Mouse (Mus musculus): ENCODE results near the gene Plk5. TPM values are rescaled to one million over a fixed set of nuclear protein-coding genes. Genes with fewer than 3 reads are reported as not detected.
A peak's percentile ranks its signal among the peaks of the same experiment; 100 is the strongest.

The Plk5 gene
- polyA plus RNA-seq, 1 experiment: 5.9 TPM

DNA sequence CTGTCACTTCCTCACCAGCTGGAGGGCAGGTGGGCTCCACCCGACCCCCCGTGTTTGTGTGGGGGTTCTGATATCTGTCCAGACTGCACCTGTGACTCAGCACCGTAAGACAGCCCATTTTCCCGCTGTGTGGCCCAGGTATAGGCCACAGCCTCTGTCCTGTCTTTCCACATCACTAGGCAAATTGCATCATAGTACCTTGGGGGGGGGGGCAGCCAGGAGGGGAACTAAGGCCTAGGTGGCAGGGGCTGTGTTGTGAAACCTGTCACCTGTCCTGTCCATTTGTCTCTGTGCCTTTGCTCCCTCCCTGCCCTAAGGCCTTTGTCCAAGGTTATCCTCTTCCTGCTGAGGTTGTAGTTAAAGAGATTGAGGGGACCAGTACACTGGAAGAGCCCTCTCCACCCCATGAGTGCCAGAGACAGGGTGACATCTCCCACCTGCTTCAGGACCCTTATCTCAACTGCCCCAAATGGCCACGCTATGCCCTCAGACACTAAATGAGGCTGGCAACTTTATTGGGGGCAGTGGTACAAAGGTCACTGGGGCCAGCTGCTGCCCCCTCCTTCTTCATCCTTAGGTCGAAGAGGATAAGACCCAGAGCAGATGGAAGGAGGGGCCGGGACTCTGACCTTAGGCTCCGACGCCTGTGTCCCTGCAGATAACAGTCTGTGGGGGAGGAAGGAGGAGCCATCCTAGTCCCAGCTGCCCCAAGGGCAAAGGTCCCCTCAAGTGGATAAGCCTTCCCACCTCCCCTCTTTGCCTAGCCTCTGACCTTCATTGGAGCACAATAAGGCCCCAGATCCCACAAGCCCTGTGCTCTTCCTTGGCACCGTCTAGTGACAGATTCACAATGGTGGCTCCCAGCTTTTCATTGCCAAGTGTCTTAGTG is 24.4 kb upstream of the Plk5 start:
- Histone ChIP-seq H3K36me3 (ENCODE audit: control insufficient read depth, insufficient read depth, low read length) (peaks cover 28% of the 10 kb centered on the region), H3K27ac (ENCODE audit: insufficient read depth, low read depth, low read length) (peak overlapping the region; percentile 97), H3K27me3 (ENCODE audit: control insufficient read depth, insufficient read depth, low read length) (no peaks in the 10 kb centered on the region), H3K4me1 (ENCODE audit: control insufficient read depth, insufficient read depth, insufficient read length, low read length) (peaks cover 22% of the 10 kb centered on the region), H3K4me3 (ENCODE audit: low read depth, low read length) (peak overlapping the region; percentile 87)
- 21% methylated on average over 10 of the region's 10 CpGs for WGBS
- peak; percentile 5; the same call in 1 of the 2 replicates for TF ChIP-seq CTCF (IDR thresholded peaks at IDR 0.05; ENCODE audit: extremely low read depth, insufficient read length, insufficient replicate concordance, low read depth, low read length)
- peak; percentile 12; the same call in 1 of the 2 replicates for TF ChIP-seq POLR2A (IDR thresholded peaks at IDR 0.05; ENCODE audit: low read depth, low read length)

DNA sequence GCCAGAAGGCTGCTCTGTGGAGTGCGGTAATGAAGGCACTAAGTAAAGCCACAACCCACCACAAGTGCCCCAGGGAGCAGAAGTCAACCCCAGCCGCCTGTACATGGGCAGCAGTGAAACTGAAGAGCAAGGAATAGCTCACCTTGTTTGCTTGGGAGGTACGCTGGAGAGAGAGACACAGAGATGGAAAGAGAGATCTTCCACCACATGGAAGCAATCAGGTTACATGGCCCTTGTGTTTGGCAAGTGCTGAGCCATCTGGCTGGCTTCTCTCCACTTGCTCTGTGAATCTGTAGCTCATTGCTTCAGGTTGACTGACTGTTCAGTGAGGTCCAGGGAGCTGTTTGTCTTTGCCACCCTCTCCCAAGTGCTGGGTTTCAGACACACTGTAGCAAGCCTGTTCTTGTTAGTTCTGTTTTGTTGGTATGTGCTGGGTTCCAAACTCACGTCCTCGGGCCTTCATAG is 23.7 kb upstream of the Plk5 start:
- H3K36me3 ChIP-seq (ENCODE audit: control insufficient read depth, insufficient read depth, low read length): peaks cover 28% of the 10 kb centered on the region
- no peaks in the 10 kb centered on the region for H3K27me3 ChIP-seq (ENCODE audit: control insufficient read depth, insufficient read depth, low read length)
- H3K27ac ChIP-seq (ENCODE audit: insufficient read depth, low read depth, low read length): peak overlapping the region; percentile 95
- H3K4me3 ChIP-seq (ENCODE audit: low read depth, low read length): peak overlapping the region; percentile 18
- WGBS: 44% methylated on average over 5 of the region's 5 CpGs
- peaks cover 22% of the 10 kb centered on the region for H3K4me1 ChIP-seq (ENCODE audit: control insufficient read depth, insufficient read depth, insufficient read length, low read length)
- TF ChIP-seq CTCF (IDR thresholded peaks at IDR 0.05; ENCODE audit: extremely low read depth, insufficient read length, insufficient replicate concordance, low read depth, low read length) (no peak), POLR2A (IDR thresholded peaks at IDR 0.05; ENCODE audit: low read depth, low read length) (no peak; the same call in 1 of the 2 replicates)

DNA sequence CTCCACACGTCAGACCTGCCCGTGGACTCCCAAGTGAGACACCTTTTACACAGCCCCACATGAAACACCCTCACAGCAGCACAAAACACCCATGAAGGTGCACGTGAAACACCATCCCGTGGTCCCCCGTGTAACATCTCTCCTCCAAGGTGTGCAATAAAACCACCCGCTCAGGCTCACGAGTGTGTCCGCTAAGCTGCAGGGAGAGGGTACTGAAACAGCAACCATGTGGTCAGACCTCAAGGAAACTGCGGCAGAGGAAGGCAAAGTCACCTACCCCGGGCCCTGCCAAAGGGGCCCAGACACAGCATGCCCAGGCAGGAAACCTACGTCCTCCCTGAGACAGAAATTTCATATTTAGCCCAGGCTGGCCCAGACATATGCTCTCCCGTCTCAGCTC is 20.0 kb upstream of the Plk5 start:
- no peak overlapping the region for H3K27ac ChIP-seq (ENCODE audit: insufficient read depth, low read depth, low read length)
- peaks cover 28% of the 10 kb centered on the region for H3K36me3 ChIP-seq (ENCODE audit: control insufficient read depth, insufficient read depth, low read length)
- no peak overlapping the region for H3K4me3 ChIP-seq (ENCODE audit: low read depth, low read length)
- WGBS: 84% methylated on average over 12 of the region's 12 CpGs
- TF ChIP-seq POLR2A (IDR thresholded peaks at IDR 0.05; ENCODE audit: low read depth, low read length) (no peak), CTCF (IDR thresholded peaks at IDR 0.05; ENCODE audit: extremely low read depth, insufficient read length, insufficient replicate concordance, low read depth, low read length) (no peak)
- H3K4me1 ChIP-seq (ENCODE audit: control insufficient read depth, insufficient read depth, insufficient read length, low read length): peaks cover 20% of the 10 kb centered on the region
- H3K27me3 ChIP-seq (ENCODE audit: control insufficient read depth, insufficient read depth, low read length): no peaks in the 10 kb centered on the region

DNA sequence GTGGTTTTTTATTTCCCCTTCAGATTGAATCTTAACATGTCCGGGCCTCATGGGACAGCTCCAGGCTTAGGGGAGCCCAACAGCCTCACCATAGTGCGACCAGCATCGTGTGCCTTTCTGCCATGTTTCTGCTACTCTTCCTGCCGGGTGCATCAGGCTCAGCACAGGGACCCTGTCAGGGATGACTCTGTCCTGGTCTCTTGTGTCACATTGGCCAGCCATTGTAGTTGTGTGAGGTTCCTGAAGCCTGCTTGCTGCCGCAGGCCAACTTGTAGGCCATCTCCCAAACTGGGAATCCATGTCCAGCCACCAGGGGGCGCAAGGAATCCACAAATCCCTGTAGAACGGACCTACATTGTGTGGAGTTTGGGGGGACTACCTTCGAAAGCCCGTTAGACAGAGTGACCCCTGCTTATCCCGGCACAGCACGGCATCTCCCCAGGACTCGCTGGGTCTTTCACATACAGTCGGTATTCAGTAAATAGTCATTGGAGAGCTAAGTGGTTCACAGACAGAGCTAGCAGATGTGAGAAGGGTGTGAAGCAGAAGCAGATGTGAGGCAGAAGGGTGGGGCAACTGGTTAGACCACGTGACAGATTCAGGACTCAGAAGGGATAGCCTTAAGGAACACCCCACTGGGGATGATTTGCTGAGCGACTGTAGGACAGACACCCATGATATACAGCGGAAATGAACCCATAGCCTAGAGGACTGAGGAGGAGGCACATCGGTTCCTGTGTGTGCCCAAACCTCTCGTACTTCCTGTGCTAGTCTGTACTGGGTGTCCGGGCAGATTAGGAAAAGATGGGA is 16.1 kb upstream of the Plk5 start:
- TF ChIP-seq CTCF (IDR thresholded peaks at IDR 0.05; ENCODE audit: extremely low read depth, insufficient read length, insufficient replicate concordance, low read depth, low read length): peak; percentile 98
- no peak for TF ChIP-seq POLR2A (IDR thresholded peaks at IDR 0.05; ENCODE audit: low read depth, low read length)
- 18% methylated on average over 19 of the region's 19 CpGs for WGBS
- Histone ChIP-seq H3K4me1 (ENCODE audit: control insufficient read depth, insufficient read depth, insufficient read length, low read length) (peaks cover 36% of the 10 kb centered on the region), H3K36me3 (ENCODE audit: control insufficient read depth, insufficient read depth, low read length) (peaks cover 15% of the 10 kb centered on the region), H3K4me3 (ENCODE audit: low read depth, low read length) (no peak overlapping the region), H3K27ac (ENCODE audit: insufficient read depth, low read depth, low read length) (no peak overlapping the region), H3K27me3 (ENCODE audit: control insufficient read depth, insufficient read depth, low read length) (peaks cover 2% of the 10 kb centered on the region; the same call in 1 of the 2 replicates)

DNA sequence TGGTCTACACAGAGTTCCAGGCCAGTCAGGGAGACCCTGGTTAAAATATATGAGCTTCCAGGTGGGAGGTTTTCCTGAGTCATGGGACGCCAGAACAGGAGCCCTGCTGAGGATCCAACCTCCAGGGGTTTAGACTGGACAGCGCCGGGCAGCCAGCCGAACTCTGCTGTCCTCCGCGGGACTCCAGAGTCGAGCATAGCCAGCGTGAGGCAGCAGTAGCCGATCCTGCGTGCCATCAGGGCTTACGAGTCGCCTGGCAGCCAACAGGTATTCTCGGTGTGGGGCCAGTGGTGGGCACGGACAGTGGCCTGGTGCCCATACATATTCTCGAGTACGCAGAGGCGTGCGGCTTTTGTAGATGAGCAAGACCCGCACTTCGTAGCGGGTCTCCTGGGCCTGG is 15.2 kb upstream of the Plk5 start:
- Histone ChIP-seq H3K36me3 (ENCODE audit: control insufficient read depth, insufficient read depth, low read length) (peaks cover 7% of the 10 kb centered on the region), H3K27me3 (ENCODE audit: control insufficient read depth, insufficient read depth, low read length) (peaks cover 2% of the 10 kb centered on the region; the same call in 1 of the 2 replicates), H3K4me1 (ENCODE audit: control insufficient read depth, insufficient read depth, insufficient read length, low read length) (peaks cover 42% of the 10 kb centered on the region), H3K27ac (ENCODE audit: insufficient read depth, low read depth, low read length) (no peak overlapping the region), H3K4me3 (ENCODE audit: low read depth, low read length) (no peak overlapping the region)
- TF ChIP-seq CTCF (IDR thresholded peaks at IDR 0.05; ENCODE audit: extremely low read depth, insufficient read length, insufficient replicate concordance, low read depth, low read length): no peak
- TF ChIP-seq POLR2A (IDR thresholded peaks at IDR 0.05; ENCODE audit: low read depth, low read length): no peak
- WGBS: 63% methylated on average over 21 of the region's 21 CpGs

DNA sequence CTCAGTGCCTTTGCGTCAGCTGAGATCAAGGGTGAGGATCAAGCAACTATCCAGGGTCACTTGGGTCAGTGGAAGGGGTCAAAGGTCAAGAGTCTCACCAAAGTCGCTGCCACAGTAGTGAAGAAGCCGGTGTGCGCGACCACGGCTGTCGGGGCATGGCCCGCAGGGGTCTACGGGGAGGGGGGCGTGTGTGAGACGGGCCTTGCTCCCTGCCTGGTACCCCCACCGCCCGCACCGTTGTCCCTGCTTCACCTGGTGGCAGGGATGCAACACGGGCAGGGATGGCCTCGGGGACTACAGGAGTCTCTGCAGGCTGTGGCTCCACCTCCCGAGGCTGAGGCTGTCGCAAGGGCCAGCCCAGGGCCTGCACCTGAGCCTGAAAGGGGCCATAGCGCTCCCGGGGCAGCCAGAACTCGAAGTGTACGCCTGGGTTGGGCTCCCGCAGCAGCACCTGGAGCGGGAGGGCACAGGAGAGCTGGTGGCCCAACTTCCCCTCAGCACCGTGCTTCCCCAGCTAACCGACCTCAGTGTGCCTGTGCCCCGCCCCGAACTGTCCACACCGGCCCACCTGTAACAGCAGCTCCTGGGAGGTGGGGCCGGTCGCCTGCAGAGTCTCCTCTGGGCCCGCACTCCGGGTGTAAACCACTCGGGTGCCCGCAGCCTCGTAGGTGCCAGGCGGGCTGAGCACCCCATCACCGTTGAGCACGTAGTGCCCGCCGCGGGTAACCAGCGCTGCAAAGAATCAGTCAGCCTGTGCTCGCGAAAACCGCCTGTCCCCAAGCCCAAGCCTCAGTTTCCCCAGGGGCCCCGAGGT is 14.6 kb upstream of the Plk5 start:
- Histone ChIP-seq H3K4me1 (ENCODE audit: control insufficient read depth, insufficient read depth, insufficient read length, low read length) (peaks cover 42% of the 10 kb centered on the region), H3K27ac (ENCODE audit: insufficient read depth, low read depth, low read length) (no peak overlapping the region), H3K4me3 (ENCODE audit: low read depth, low read length) (peak overlapping the region; percentile 33), H3K27me3 (ENCODE audit: control insufficient read depth, insufficient read depth, low read length) (peaks cover 2% of the 10 kb centered on the region; the same call in 1 of the 2 replicates), H3K36me3 (ENCODE audit: control insufficient read depth, insufficient read depth, low read length) (no peaks in the 10 kb centered on the region)
- 12% methylated on average over 47 of the region's 47 CpGs for WGBS
- TF ChIP-seq CTCF (IDR thresholded peaks at IDR 0.05; ENCODE audit: extremely low read depth, insufficient read length, insufficient replicate concordance, low read depth, low read length) (no peak), POLR2A (IDR thresholded peaks at IDR 0.05; ENCODE audit: low read depth, low read length) (no peak)
